Mouse (Mus musculus) gastrocnemius, postnatal 10 days (tissue): ENCODE data around the gene Gm595. TPM values are rescaled to one million over a fixed set of nuclear protein-coding genes. Genes with fewer than 3 reads are reported as not detected.

Experiments
- DNase-seq: peaks from one replicate; pipeline ENCODE4 v3.0.0; 2021; ENCODE audit warnings: mixed read lengths
- long read RNA-seq, 2 experiments: library from polyadenylated mRNA; stranded (forward); transcript quantifications; one replicate each; pipeline ENCODE4 v2.0.0; 2021
- total RNA-seq, 2 experiments: library from RNA; stranded (reverse); gene quantifications; 2 replicates each; pipeline ENCODE4 v1.2.3; 2021

Gene Gm595
- total RNA-seq, result under 1 TPM in 1 of 2 experiments, not detected in 1; 0.11 TPM
- long read RNA-seq, experiment 1, result 0 reads
- long read RNA-seq, experiment 2, result 0 reads

DNA sequence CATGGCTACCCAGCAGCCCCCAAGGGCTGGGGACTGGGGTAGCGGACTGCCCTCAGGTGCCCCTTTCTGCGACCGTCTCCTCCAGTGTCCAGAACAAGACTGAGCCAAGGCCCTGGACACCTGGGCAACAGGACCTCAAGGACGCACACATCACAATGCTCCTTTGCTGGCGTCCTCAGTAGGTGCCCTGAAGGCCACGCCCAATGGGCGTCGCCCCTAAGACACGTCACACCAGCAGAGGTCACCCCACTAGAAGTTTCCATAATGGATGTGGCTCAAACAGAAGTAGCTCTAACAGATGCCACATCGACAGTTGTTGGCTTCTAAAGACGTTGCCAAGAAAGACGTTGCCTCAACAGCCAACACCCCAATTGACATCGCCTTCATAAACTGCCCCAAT is at the start of gene Gm595:
Gene Gm595, minus strand, starts transcription at position 101 of the 400 bp plus-strand sequence.
- DNase-seq, result no peak

DNA sequence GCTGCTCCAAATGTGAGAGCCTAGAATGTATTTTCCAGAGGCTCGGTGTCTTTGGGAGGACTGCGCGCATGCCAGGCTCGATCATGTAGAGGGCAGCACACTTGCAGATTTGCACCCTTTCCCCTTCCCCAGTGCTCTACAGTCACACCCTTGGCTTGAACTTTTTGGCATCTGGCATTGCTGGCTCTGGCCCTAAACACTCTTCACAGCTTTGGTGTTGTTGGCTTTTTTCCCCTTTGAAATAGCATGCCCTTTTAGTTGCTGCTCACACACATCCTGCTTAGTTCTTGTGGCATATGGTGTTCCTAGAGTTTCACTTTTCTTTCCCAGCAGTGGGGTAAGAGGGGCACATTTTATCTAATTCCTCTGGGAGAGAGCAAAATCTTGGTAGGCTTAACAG is 30.9 kb upstream of the Gm595 start:
- DNase-seq, result no peak

DNA sequence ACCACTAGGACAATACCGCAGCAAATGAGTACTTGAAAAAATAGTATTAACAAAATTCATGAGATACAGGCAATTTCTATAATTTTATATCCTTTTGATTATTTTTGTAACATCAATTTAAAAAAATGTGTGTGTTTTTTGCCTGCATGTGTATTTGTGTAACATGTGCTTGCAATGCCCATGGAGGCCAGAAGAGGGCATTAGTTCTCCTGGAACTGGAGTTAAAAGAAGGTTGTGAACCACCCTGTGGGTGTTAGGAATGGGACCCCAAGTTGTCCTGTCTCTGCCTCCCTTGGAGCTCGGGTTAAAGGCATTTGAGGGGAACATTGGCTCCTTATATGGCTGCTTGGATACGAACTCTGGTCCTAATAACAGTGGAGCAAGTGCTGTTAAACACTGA is 26.2 kb upstream of the Gm595 start:
- no peak for DNase-seq

DNA sequence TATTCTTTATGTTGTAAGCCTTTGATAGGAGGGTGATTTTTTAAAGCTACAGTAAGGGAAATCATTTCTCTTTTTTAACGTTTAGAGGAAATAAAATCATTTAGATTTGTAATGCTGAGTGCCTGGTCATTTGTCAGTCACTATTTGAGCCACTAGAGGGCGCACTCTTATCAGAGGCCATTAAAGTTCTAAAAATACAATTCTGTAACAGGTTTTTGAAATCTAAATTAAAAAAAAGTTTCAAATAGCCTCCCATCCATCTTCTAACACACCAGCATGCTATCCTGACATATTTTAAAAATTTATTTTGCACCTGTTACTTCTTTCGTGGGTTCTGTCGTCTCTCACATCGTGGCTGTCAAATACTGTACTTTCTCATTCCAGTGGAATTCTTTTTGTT is 22.0 kb upstream of the Gm595 start:
- peak; percentile 10 for DNase-seq

DNA sequence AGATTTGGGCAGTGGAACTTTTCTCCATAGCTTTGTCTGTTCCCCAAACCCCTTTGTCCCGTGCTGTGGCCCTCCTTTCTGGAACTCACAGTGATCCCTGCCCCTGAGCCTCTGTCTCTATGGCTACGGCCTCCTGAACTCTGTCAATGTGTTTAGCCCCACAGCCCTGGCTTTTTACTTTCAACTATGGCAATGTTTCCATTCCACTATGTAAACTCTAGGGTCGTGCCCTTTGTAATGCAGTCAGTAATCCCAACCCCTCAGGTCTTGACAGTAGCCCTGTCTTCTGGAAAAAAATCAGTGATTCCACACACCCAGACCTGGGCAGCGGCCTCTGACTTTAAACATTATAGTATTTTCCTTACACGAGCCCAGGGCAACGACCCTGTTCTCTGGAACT is 19.3 kb upstream of the Gm595 start:
- no peak for DNase-seq

DNA sequence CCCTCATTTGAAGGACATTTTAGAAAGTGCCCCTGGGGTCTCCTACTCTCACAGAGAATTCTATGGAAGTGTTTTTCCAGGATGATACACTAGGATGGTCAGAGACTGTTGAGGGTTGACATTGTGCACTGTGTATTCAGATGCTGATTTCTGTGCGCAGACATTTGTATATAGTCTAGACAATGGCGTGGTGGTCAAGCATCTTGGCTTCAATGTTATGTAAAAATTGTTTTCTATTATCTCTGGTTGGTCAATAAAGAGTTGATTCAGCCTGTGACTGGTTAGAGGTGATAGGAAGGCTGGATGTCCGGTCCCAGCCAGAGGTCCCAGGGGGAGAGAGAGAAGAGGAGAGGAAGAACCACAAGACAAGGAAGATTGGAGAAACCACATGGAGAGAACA is 16.4 kb upstream of the Gm595 start:
- DNase-seq, result no peak

DNA sequence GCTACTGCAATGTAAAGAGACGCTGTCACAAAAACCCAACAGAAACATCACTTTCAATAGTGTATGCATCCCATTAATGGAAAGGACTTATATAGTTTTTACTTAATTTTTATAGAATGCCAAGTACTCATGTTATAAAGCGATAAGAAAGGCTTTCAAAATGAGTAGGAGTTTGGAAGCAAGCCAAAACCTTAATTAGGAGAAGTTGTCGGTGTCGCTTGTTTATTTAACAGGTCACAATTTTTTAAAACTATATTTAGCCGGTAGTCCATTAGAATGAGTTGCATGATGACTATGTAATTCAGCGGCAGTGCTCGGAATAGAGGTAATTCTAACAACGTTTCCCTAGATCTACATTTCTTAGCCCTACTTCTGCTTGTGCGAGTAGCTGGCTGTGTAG is 12.7 kb upstream of the Gm595 start:
- DNase-seq, result no peak

DNA sequence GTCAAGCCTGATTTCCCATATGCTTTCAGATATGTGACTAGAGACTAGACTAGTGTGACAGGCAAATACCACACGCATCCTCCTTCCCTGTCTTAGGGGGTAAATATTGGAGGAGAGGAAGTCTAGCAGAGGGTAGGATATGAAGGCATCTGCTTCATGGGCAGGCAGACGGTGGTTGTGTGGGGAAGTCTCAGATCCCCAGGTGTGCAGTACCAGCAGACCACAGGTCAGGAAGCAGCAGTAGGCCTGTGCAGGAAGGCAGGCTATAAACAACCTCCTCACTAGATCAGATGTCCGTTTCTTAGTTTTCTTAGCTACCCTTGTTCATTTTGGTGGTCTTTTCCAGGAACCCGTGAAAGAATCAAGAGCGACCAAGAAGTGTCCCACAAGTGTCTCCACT is 7.1 kb upstream of the Gm595 start:
- no peak for DNase-seq

Other genes with a start within 250 kb of the Gm595 start
- not detected for gene Gpr119, start 203.2 kb downstream of the Gm595 start, total RNA-seq
- 1 to 10 TPM; 2.5 to 2.7 TPM for gene Rbmx2, start 182.7 kb downstream of the Gm595 start, total RNA-seq